Mouse (Mus musculus) neural tube, postnatal 0 days (tissue): Measurements from ENCODE around the gene Rap2c. TPM values are rescaled to one million over a fixed set of nuclear protein-coding genes. Genes with fewer than 3 reads are reported as not detected.

ENCODE experiments used
- polyA plus RNA-seq: library from polyadenylated mRNA; unstranded; fragments of >200 nt; fragmentation: Nextera tagmentation; extraction: Ambion mirVana; gene quantifications from 2 replicates; pipeline ENCODE4 v1.2.1, GENCODE M21; 2015

The Rap2c gene
- 10.3 and 11.2 TPM in 2 replicates for polyA plus RNA-seq

GRCm38 (mm10) chrX:51017851-51018785 lies at the start of gene Rap2c:
Rap2c (minus strand) TSS chrX:51018018.

Other genes starting within 250 kb of the Rap2c start
- gene Stk26, start 177.0 kb downstream of the Rap2c start, polyA plus RNA-seq = 0.78 and 1.1 TPM in 2 replicates
- gene Frmd7, start 75.3 kb downstream of the Rap2c start, polyA plus RNA-seq = 0.19 TPM in 1 of 2 replicates, not detected in the other
- 0.19 and 0.48 TPM in 2 replicates for gene Mbnl3, start 188.5 kb upstream of the Rap2c start, polyA plus RNA-seq